Mouse (Mus musculus) heart, embryonic 15.5 days (tissue): Measurements from ENCODE around the gene Rap1a. TPM values are rescaled to one million over a fixed set of nuclear protein-coding genes. Genes with fewer than 3 reads are reported as not detected.

Experiments
- ATAC-seq: fragments of 200-750 bp; cut with Nextera tagmentation; replicated peaks from 2 replicates; pipeline ENCODE4 v1.8.0; 2017; ENCODE audit warnings: low read depth, moderate TSS enrichment; ENCODE audit not compliant: insufficient number of reproducible peaks, insufficient read depth, low FRiP score
- H3K27ac ChIP-seq: fragments of 300-500 bp; sonication (generic); 2 replicates; pipeline ENCODE4 v1.5.1; 2015; ENCODE audit warnings: mild to moderate bottlenecking, inconsistent platforms
- H3K27me3 ChIP-seq: fragments of 300-500 bp; sonication (generic); 2 replicates; pipeline ENCODE4 v1.6.1; 2015; ENCODE audit warnings: inconsistent platforms
- H3K36me3 ChIP-seq: fragments of 300-500 bp; sonication (generic); 2 replicates; pipeline ENCODE4 v1.6.1; 2015; ENCODE audit warnings: mild to moderate bottlenecking, inconsistent platforms
- H3K4me1 ChIP-seq: fragments of 300-500 bp; sonication (generic); replicated peaks from 2 replicates; pipeline ENCODE4 v1.6.1; 2015; ENCODE audit warnings: inconsistent platforms
- H3K4me2 ChIP-seq: fragments of 300-500 bp; sonication (generic); 2 replicates; pipeline ENCODE4 v1.6.1; 2015; ENCODE audit warnings: inconsistent platforms, mild to moderate bottlenecking, moderate library complexity
- H3K4me3 ChIP-seq: fragments of 300-500 bp; sonication (generic); 2 replicates; pipeline ENCODE4 v1.5.1; 2015; ENCODE audit warnings: mild to moderate bottlenecking, inconsistent platforms
- H3K9ac ChIP-seq: fragments of 300-500 bp; sonication (generic); 2 replicates; pipeline ENCODE4 v1.6.1; 2015; ENCODE audit warnings: mild to moderate bottlenecking, inconsistent platforms
- H3K9me3 ChIP-seq: fragments of 300-500 bp; sonication (generic); replicated peaks from 2 replicates; pipeline ENCODE4 v1.6.1; 2016; ENCODE audit warnings: inconsistent platforms
- WGBS: fragments of 180-500 bp; shearing (Covaris S2); methylation state at CpG from one replicate; pipeline ENCODE4 v1.1.7; 2015; ENCODE audit warnings: mixed read lengths; 5-methylcytosine and 5-hydroxymethylcytosine counted together
- polyA plus RNA-seq: library from polyadenylated mRNA; unstranded; fragments of >200 nt; fragmentation: Nextera tagmentation; extraction: Ambion mirVana; gene quantifications from 2 replicates; pipeline ENCODE4 v1.2.1, GENCODE M21; 2015

Gene Rap1a
- polyA plus RNA-seq, 1 experiment from 2014 or later: 92.9 TPM

DNA sequence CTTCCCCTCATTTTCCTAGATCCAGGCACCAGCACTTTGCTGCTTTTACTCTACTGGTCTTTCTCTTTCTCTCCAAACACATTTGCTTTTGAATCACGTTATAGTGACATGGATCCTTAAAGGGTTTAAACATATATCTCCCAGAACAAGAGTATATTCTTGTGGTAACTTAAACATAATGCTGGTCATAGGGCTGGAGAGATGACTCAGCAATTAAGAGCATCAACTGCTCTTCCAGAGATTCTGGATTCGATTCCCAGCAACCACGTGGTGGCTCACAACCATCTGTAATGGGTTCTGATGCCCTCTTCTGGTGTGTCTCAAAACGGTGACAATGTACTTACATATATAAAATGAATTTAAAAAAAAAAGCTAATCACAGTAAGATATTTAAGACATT, 68.8 kb downstream of the Rap1a start:
- H3K4me2 ChIP-seq: no peak overlapping the region
- H3K9me3 ChIP-seq: no peaks in the 10 kb centered on the region
- no peaks in the 10 kb centered on the region for H3K27me3 ChIP-seq
- peaks cover 25% of the 10 kb centered on the region for H3K36me3 ChIP-seq
- H3K4me1 ChIP-seq: no peaks in the 10 kb centered on the region
- no peak for ATAC-seq
- no peak overlapping the region for H3K27ac ChIP-seq
- WGBS: 88% methylated on average over 4 of the region's 4 CpGs
- no peak overlapping the region for H3K9ac ChIP-seq
- no peak overlapping the region for H3K4me3 ChIP-seq

GRCm38 (mm10) chr3:105726037-105726436, 75.1 kb downstream of the Rap1a start:
- H3K9ac ChIP-seq: no peak overlapping the region
- no peaks in the 10 kb centered on the region; the same call in 1 of the 2 replicates for H3K4me1 ChIP-seq
- H3K36me3 ChIP-seq: peaks cover 5% of the 10 kb centered on the region
- no peak for ATAC-seq
- no peak overlapping the region for H3K4me3 ChIP-seq
- H3K27ac ChIP-seq: no peak overlapping the region
- WGBS: 2% methylated on average over 1 of the region's 1 CpGs
- no peaks in the 10 kb centered on the region for H3K27me3 ChIP-seq
- no peak overlapping the region for H3K4me2 ChIP-seq
- H3K9me3 ChIP-seq: no peaks in the 10 kb centered on the region

DNA sequence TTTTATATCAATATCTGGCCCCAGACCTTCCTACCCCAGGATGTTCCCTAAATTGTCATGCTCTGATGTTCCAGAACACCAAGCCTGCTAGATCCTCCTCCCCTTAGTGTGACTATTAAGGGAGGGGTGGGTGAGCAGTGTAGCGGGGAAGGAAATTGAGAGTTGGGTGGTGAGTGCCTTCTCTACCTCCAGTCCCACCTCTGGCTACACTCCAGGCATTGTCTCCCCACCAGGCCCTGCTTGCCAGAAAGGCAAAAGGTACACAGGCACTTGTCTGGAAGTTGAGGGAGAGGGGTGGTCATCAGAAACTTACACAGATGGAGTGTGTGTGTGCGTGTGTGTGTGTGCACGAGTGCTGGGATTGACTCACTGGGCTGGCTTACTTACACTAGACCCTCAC, 78.6 kb downstream of the Rap1a start:
- no peaks in the 10 kb centered on the region for H3K36me3 ChIP-seq
- H3K4me3 ChIP-seq: no peak overlapping the region
- peaks cover 10% of the 10 kb centered on the region for H3K4me1 ChIP-seq
- no peaks in the 10 kb centered on the region for H3K9me3 ChIP-seq
- H3K27ac ChIP-seq: no peak overlapping the region
- no peak overlapping the region for H3K4me2 ChIP-seq
- no peak for ATAC-seq
- H3K27me3 ChIP-seq: no peaks in the 10 kb centered on the region
- 81% methylated on average over 3 of the region's 3 CpGs for WGBS
- H3K9ac ChIP-seq: no peak overlapping the region

- H3K4me1 ChIP-seq: peaks cover 10% of the 10 kb centered on the region
- H3K4me3 ChIP-seq: no peak overlapping the region
- no peak overlapping the region for H3K9ac ChIP-seq
- no peak overlapping the region for H3K27ac ChIP-seq
- H3K4me2 ChIP-seq: no peak overlapping the region
- no peaks in the 10 kb centered on the region for H3K9me3 ChIP-seq
- H3K36me3 ChIP-seq: no peaks in the 10 kb centered on the region
- 63% methylated on average over 2 of the region's 2 CpGs for WGBS
- ATAC-seq: no peak
- no peaks in the 10 kb centered on the region for H3K27me3 ChIP-seq
These were observed 79.4 kb downstream of the Rap1a start for GRCm38 (mm10) chr3:105721681-105722201.

DNA sequence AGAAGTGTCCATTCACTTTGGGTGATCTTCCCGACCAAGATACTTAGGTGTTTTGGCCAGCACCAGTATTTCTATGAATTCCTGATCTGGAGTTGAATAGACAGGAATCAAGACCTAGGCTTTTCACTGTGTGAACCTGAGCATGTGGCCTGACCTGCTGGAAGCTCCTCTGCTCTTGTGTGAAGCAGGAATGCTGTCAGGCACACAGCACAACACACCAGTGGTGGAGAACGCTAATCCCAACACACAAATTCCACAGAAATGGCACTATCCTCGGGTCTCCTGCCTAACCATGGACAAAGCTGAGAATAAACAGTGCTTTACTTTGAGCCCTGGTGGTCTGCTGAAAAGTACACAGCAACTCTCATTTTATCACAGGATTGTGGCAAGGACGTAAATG, 80.6 kb downstream of the Rap1a start:
- no peak overlapping the region for H3K4me3 ChIP-seq
- no peaks in the 10 kb centered on the region for H3K9me3 ChIP-seq
- H3K4me1 ChIP-seq: peaks cover 10% of the 10 kb centered on the region
- H3K36me3 ChIP-seq: no peaks in the 10 kb centered on the region
- WGBS: 66% methylated on average over 4 of the region's 4 CpGs
- H3K4me2 ChIP-seq: no peak overlapping the region
- no peak overlapping the region for H3K9ac ChIP-seq
- no peak overlapping the region for H3K27ac ChIP-seq
- no peaks in the 10 kb centered on the region for H3K27me3 ChIP-seq
- ATAC-seq: no peak

- 73% methylated on average over 4 of the region's 4 CpGs for WGBS
- Histone ChIP-seq H3K27me3 (no peaks in the 10 kb centered on the region), H3K9ac (no peak overlapping the region), H3K4me2 (no peak overlapping the region), H3K4me1 (peaks cover 10% of the 10 kb centered on the region), H3K4me3 (no peak overlapping the region), H3K27ac (no peak overlapping the region), H3K9me3 (no peaks in the 10 kb centered on the region), H3K36me3 (no peaks in the 10 kb centered on the region)
- ATAC-seq: no peak
These were observed 81.2 kb downstream of the Rap1a start for GRCm38 (mm10) chr3:105719979-105720378.

- H3K4me2 ChIP-seq: no peak overlapping the region
- no peaks in the 10 kb centered on the region for H3K36me3 ChIP-seq
- H3K9ac ChIP-seq: no peak overlapping the region
- H3K9me3 ChIP-seq: no peaks in the 10 kb centered on the region
- peaks cover 18% of the 10 kb centered on the region for H3K4me1 ChIP-seq
- no peaks in the 10 kb centered on the region for H3K27me3 ChIP-seq
- WGBS: 13% methylated on average over 4 of the region's 4 CpGs
- no peak for ATAC-seq
- H3K27ac ChIP-seq: no peak overlapping the region
- H3K4me3 ChIP-seq: no peak overlapping the region
These were observed 82.4 kb downstream of the Rap1a start for GRCm38 (mm10) chr3:105718746-105719145.

- H3K36me3 ChIP-seq: no peaks in the 10 kb centered on the region
- H3K27me3 ChIP-seq: no peaks in the 10 kb centered on the region
- WGBS: 55% methylated on average over 11 of the region's 11 CpGs
- no peak; the same call in 1 of the 2 replicates for ATAC-seq
- no peak overlapping the region for H3K27ac ChIP-seq
- H3K4me2 ChIP-seq: no peak overlapping the region
- H3K4me3 ChIP-seq: no peak overlapping the region
- peaks cover 21% of the 10 kb centered on the region for H3K4me1 ChIP-seq
- no peak overlapping the region for H3K9ac ChIP-seq
- no peaks in the 10 kb centered on the region for H3K9me3 ChIP-seq
These were observed 83.1 kb downstream of the Rap1a start for GRCm38 (mm10) chr3:105717856-105718555.

DNA sequence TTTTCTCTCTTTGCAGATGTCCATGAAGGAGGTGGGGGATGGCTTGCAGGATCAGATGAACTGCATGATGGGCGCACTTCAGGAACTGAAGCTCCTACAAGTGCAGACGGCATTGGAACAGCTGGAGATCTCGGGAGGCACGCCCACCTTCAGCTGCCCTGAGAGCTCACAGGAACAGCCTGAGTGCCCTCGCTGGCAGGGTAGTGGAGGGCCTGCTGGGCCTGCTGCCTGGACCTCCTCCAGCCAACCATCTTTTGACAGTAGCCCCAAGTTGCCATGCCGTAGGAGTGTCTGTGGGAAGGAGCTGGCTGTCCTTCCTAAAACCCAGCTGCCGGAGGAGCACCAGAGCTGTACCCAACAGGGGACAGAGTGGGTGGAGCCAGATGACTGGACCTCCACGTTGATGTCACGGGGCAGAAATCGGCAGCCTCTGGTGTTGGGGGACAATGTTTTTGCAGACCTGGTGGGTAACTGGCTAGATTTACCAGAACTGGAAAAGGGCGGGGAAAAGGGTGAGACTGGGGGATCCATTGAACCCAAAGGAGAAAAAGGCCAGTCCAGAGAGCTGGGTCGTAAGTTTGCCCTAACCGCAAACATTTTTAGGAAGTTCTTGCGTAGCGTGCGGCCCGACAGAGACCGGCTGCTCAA, 84.7 kb downstream of the Rap1a start:
- Histone ChIP-seq H3K4me1 (peaks cover 21% of the 10 kb centered on the region), H3K4me3 (no peak overlapping the region), H3K9ac (no peak overlapping the region), H3K4me2 (no peak overlapping the region), H3K36me3 (no peaks in the 10 kb centered on the region), H3K27me3 (no peaks in the 10 kb centered on the region), H3K9me3 (no peaks in the 10 kb centered on the region), H3K27ac (no peak overlapping the region)
- 68% methylated on average over 18 of the region's 18 CpGs for whole genome bisulfite sequencing
- no peak for ATAC-seq

DNA sequence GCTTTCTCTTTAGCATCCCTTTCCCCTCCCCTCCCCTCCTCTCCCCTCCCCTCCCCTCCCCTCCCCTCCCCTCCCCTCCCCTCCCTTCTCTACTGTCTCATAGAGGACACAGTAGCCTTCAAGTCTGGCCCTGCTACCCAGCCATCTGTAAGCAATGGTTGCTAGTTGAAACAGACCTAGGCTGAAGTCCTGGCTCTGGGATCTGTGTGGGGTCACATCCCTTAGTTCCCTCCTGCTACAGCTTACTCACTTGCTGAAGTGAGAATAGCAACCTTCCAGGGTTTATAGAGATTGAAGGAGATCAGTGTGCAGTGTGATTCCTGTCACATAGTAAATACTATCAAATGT, 86.3 kb downstream of the Rap1a start:
- peaks cover 30% of the 10 kb centered on the region for H3K4me1 ChIP-seq
- no peak overlapping the region for H3K4me3 ChIP-seq
- H3K36me3 ChIP-seq: no peaks in the 10 kb centered on the region
- no peaks in the 10 kb centered on the region for H3K9me3 ChIP-seq
- H3K9ac ChIP-seq: no peak overlapping the region
- no peak overlapping the region for H3K27ac ChIP-seq
- ATAC-seq: no peak
- H3K27me3 ChIP-seq: no peaks in the 10 kb centered on the region
- H3K4me2 ChIP-seq: no peak overlapping the region

GRCm38 (mm10) chr3:105714091-105714819, 86.9 kb downstream of the Rap1a start:
- no peaks in the 10 kb centered on the region for H3K36me3 ChIP-seq
- no peak overlapping the region for H3K4me3 ChIP-seq
- no peaks in the 10 kb centered on the region for H3K9me3 ChIP-seq
- 31% methylated on average over 8 of the region's 8 CpGs for WGBS
- no peak overlapping the region for H3K4me2 ChIP-seq
- H3K27me3 ChIP-seq: no peaks in the 10 kb centered on the region
- no peak for ATAC-seq
- H3K4me1 ChIP-seq: peaks cover 30% of the 10 kb centered on the region
- no peak overlapping the region for H3K27ac ChIP-seq
- H3K9ac ChIP-seq: no peak overlapping the region
